Comparison of ENCODE assay signal across 18 mouse cellular contexts in genomic region chr5:64494429-64494828, GRCm38 (mm10).
DNase-seq lines count a peak whose midpoint lies in the region; ATAC-seq and TF ChIP-seq lines count a peak whose summit lies in the region.
"Had no signal": no experiment of that assay in that cellular context is flagged by ENCODE, and none has a peak within 500 bp of the region (broad histone marks: within the 10 kb centered on the region; RNA-seq: fewer than 3 reads in every experiment).

No protein-coding gene starts in this region.

- H3K9me3 ChIP-seq in liver, embryonic 14.5 days (ENCODE audit: control insufficient read depth, low read length), result no peaks in the 10 kb centered on the region
- H3K9me3 ChIP-seq in liver, postnatal 0 days (ENCODE audit: low read length), result no peaks in the 10 kb centered on the region
- H3K9me3 ChIP-seq: embryonic facial prominence, embryonic 10.5 days; embryonic facial prominence, embryonic 12.5 days had no signal

- DNase-seq in liver, embryonic 14.5 days (ENCODE audit: low read depth in 3 of 3, low spot score in 3 of 3), result no peak
- no peak for DNase-seq in liver, postnatal 0 days
- DNase-seq in ES-CJ7 (ENCODE audit: low read depth, low spot score), result peak; percentile 50
- DNase-seq in gastrocnemius, adult 2 months, result no peak
- DNase-seq: adrenal gland, adult 8-10 months; adrenal gland, postnatal 14 days; adrenal gland, postnatal 36 days; cerebellum, adult 11-12 months; cerebellum, adult 2 months; cerebellum, adult 9-10 months; cerebellum, postnatal 10 days; cerebellum, postnatal 25 days had no signal

- TF ChIP-seq CTCF in liver, embryonic 14.5 days (IDR thresholded peaks at IDR 0.05; ENCODE audit: low read depth), result peak; percentile 17; the same call in 1 of the 2 replicates
- TF ChIP-seq CTCF in liver, postnatal 0 days (IDR thresholded peaks at IDR 0.05; ENCODE audit: low read depth), result no peak
- no peak for TF ChIP-seq CTCF in gastrocnemius, adult 2 months (IDR thresholded peaks at IDR 0.05)

- no peak for TF ChIP-seq EP300 in liver, embryonic 14.5 days (IDR thresholded peaks at IDR 0.05; ENCODE audit: low read depth)
- no peak for TF ChIP-seq EP300 in liver, postnatal 0 days (IDR thresholded peaks at IDR 0.05; ENCODE audit: low read depth)

- intact Hi-C loops in gastrocnemius, adult 2 months (cut with DNase I), result no loop called here

- no peaks in the 10 kb centered on the region for H3K27me3 ChIP-seq in liver, embryonic 14.5 days (ENCODE audit: control insufficient read depth, insufficient read depth, low read length)
- H3K27me3 ChIP-seq in liver, postnatal 0 days (ENCODE audit: insufficient read depth, low read length), result no peaks in the 10 kb centered on the region
- H3K27me3 ChIP-seq: embryonic facial prominence, embryonic 12.5 days had no signal

- no peak overlapping the region for H3K4me3 ChIP-seq in liver, embryonic 14.5 days (ENCODE audit: insufficient read depth in 1 of 2, low read depth in 2 of 2, low read length in 2 of 2)
- H3K4me3 ChIP-seq in liver, postnatal 0 days (ENCODE audit: low read depth, low read length), result no peak overlapping the region
- H3K4me3 ChIP-seq in gastrocnemius, adult 2 months, result no peak overlapping the region
- H3K4me3 ChIP-seq: embryonic facial prominence, embryonic 10.5 days; embryonic facial prominence, embryonic 12.5 days had no signal

- H3K36me3 ChIP-seq in liver, embryonic 14.5 days (replicated peaks; ENCODE audit: control insufficient read depth, insufficient read depth, low read depth), result no peaks in the 10 kb centered on the region
- no peaks in the 10 kb centered on the region for H3K36me3 ChIP-seq in liver, postnatal 0 days (replicated peaks; ENCODE audit: insufficient read depth, low read length)
- H3K36me3 ChIP-seq: embryonic facial prominence, embryonic 10.5 days; embryonic facial prominence, embryonic 12.5 days had no signal

- no peaks in the 10 kb centered on the region for H3K4me1 ChIP-seq in liver, embryonic 14.5 days (replicated peaks; ENCODE audit: control insufficient read depth in 2 of 2, insufficient read depth in 2 of 2, low read length in 1 of 2)
- H3K4me1 ChIP-seq in liver, postnatal 0 days (ENCODE audit: insufficient read depth), result no peaks in the 10 kb centered on the region

- no peak overlapping the region for H3K4me2 ChIP-seq in liver, embryonic 14.5 days (ENCODE audit: low read depth)
- H3K4me2 ChIP-seq in liver, postnatal 0 days (ENCODE audit: low read depth, low read length), result no peak overlapping the region
- H3K4me2 ChIP-seq: embryonic facial prominence, embryonic 12.5 days had no signal

- H3K27ac ChIP-seq in liver, embryonic 14.5 days, result no peak overlapping the region
- H3K27ac ChIP-seq in liver, postnatal 0 days (ENCODE audit: low read depth), result no peak overlapping the region
- H3K27ac ChIP-seq in gastrocnemius, adult 2 months, result no peak overlapping the region
- H3K27ac ChIP-seq: embryonic facial prominence, embryonic 10.5 days; embryonic facial prominence, embryonic 12.5 days had no signal

- no peak overlapping the region for H3K9ac ChIP-seq in liver, embryonic 14.5 days (replicated peaks)
- H3K9ac ChIP-seq in liver, postnatal 0 days (replicated peaks), result no peak overlapping the region
- H3K9ac ChIP-seq: embryonic facial prominence, embryonic 12.5 days had no signal

- ATAC-seq in liver, embryonic 14.5 days (ENCODE audit: insufficient read depth), result no peak
- no peak for ATAC-seq in liver, postnatal 0 days
- ATAC-seq in granulocyte monocyte progenitor cell, adult 5-6 weeks (replicated peaks; ENCODE audit: poor library complexity, severe bottlenecking), result no peak
- ATAC-seq: activated CD4-positive, CD25-positive, alpha-beta regulatory T cell, adult 4 months; forebrain, embryonic 14.5 days; forebrain, embryonic 16.5 days had no signal

- 87% methylated on average over 4 of the region's 4 CpGs for WGBS in liver, embryonic 14.5 days (ENCODE audit: insufficient replicate concordance)
- 83% methylated on average over 4 of the region's 4 CpGs for WGBS in liver, postnatal 0 days (ENCODE audit: insufficient replicate concordance)
